Mouse (Mus musculus) heart, postnatal 25 days (tissue): Measurements from ENCODE around the gene Gfral. TPM values are rescaled to one million over a fixed set of nuclear protein-coding genes. Genes with fewer than 3 reads are reported as not detected.

Experiments
- DNase-seq: peaks from one replicate; pipeline ENCODE4 v3.0.0; 2022; ENCODE audit warnings: low spot score
- intact Hi-C: fragments of 180-260 bp; cut with DNase I; formaldehyde crosslinking; loops from one replicate; pipeline ENCODE4 v1.15.1; 2025
- total RNA-seq, 2 experiments: library from RNA; stranded (reverse); gene quantifications; 2 replicates each; pipeline ENCODE4 v1.2.3; 2021

The Gfral gene
- total RNA-seq, 2 experiments from 2014 or later: not detected

GRCm38 (mm10) chr9:76134042-76134441 is 79.4 kb downstream of the Gfral start:
- intact Hi-C loops: no loop called here
- no peak for DNase-seq

- intact Hi-C loops: no loop called here
- DNase-seq: no peak
Measured at GRCm38 (mm10) chr9:76129353-76129752, 84.1 kb downstream of the Gfral start.

GRCm38 (mm10) chr9:76124249-76124648 is 89.2 kb downstream of the Gfral start:
- intact Hi-C loops: loop anchor here (5.0 kb wide), 1 partner anchor 57 kb away; no protein-coding TSS in a partner anchor

GRCm38 (mm10) chr9:76122888-76123287 is 90.6 kb downstream of the Gfral start:
- intact Hi-C loops: loop anchor here (1.0 to 5.0 kb wide), 2 partner anchors 56 to 361 kb away; no protein-coding TSS in a partner anchor
- DNase-seq: peak; percentile 23

More at GRCm38 (mm10) chr9:76124249-76124648, 89.2 kb downstream of the Gfral start:
- DNase-seq: no peak

Other genes starting within 250 kb of the Gfral start
- under 1 TPM in 1 of 2 experiments, not detected in 1; 0.31 TPM for gene Hmgcll1, start 198.8 kb downstream of the Gfral start, total RNA-seq
- not detected for gene Hcrtr2, start 110.2 kb upstream of the Gfral start, total RNA-seq